Mouse (Mus musculus) megakaryocyte, embryonic 14.5 days (primary cell): ENCODE data around the gene Parg.

ENCODE experiments used
- FLI1 ChIP-seq: IDR thresholded peaks from 2 replicates; pipeline ENCODE4 v1.6.1; 2012; ENCODE audit warnings: low read length, inconsistent platforms, mixed read lengths
- GATA1 ChIP-seq: IDR thresholded peaks from 3 replicates; pipeline ENCODE4 v1.6.1; 2012; ENCODE audit warnings: mixed read lengths, low read length, inconsistent platforms, borderline replicate concordance

GRCm38 (mm10) chr14:32321732-32322685 is 120.3 kb downstream of the Parg start, which contains the start of gene Ogdhl:
- TF ChIP-seq FLI1 (no peak), GATA1 (no peak)
